Mouse (Mus musculus): ENCODE results near the gene Mrpl16.

Gene Mrpl16

DNA sequence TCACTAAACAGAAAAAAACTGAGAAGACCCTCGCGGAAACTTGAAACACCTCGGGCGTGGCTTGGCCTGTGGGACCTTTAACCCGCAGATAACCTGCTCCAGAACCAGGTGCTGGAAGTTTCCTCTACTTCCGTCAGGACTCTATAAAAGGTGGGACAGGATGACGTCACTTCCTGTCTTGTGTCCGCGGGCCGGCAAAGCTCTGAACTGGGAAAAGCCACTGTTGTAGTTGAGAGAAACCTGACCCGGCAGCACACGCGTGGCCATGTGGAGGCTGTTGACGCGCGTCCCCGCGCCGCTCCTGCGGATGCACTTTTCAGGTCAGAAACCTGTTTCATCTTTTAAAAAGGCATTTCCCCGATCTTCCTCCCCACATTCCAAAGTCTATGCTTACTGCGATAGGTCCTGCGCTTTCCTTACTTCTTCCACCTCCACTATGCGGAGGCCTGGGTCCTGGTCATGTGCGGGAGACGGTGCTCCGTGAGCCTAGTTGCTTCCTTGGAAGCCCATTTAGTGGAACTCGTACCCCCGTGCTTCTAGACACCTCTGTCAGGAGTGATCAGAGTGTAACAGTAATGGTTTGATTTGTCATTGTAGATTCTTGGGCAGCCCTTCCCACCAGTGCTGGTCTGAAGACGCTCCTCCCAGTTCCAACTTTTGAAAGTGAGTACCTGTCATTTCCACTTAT, at the start of gene Mrpl16:
Mrpl16 (plus strand) TSS at position 187 of the 688 bp plus-strand sequence.
- in situ Hi-C loops (cut with MboI, MseI) = loop anchor here (5.0 to 10.0 kb wide), 6 partner anchors 37 to 418 kb away; partner anchors contain the start of gene Patl1 (in 1 of the 2)

DNA sequence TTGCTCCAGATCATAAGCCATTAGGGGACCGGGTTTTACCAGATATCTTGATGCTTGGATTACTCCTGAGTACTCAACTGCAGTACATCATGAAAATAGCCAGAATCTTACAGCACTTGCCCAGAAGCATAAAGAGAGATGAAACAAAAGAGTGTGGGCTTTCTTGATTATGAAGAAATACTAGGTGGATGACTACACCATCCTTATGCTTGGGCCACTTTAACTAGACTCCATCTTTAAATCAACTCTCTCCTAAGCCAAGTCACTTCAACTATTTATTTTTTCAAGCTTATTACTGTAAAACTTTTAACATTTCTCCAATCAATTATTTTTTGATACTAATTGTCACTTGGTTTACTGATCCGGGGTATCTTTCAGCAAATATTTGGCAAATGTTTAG, 46.3 kb upstream of the Mrpl16 start:
- in situ Hi-C loops (cut with MboI, MseI) = no loop called here

DNA sequence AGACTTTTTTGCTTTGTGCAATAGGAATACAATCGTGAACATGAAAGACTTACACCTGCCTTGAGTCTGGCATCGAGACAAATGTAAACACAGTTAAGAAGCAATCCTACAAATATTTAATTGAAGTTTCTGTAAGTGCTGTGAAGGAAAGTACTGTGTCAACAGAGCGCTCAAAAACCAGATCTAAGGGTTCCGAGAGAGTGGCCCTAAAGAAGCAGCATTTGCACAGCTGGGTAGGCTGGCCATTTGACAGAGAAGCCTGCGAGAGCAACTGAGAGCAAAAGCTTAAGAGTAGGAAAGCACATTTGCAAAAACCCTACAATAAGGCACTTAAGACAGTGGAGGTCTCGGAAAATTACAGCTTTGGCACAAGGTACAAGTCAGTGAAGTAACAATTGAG, 45.9 kb upstream of the Mrpl16 start:
- in situ Hi-C loops (cut with MboI, MseI) = no loop called here

DNA sequence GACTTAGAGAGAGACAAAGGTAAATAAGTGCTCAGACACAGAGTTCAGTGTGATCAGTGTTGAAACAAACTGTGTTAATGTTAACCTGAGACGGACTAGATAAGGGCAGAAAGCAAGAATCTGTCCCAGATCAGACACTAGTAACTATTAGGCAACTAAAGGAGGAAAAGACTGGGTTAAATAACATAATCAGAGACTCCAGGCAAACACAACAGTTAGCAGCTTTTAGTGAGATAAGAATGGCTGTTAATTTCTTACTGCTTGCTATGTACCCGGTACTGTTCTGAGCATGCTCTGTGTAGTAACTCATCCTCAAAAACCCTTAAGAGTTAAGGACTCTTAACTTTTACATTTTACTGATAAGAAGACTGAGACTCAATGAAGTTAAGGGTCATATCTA, 44.3 kb upstream of the Mrpl16 start:
- in situ Hi-C loops (cut with MboI, MseI) = no loop called here

DNA sequence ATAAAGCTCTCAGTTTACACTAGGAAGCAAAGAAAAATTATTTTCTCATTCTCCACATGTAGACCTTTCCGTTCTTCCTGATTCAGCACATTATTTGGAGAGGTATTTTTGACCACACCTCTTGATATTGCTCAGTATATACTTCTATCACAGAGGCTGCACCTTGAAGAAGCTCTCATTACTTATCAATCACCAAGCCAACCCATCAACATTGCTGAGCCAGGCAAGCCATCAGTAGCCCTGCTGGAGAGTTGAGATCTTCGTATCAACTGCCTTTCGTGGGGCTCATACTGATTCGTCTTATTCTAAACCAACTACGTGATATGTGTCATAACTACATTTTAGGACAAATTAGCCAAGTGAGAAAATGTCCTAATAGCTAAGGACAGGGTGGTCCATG, 42.9 kb upstream of the Mrpl16 start:
- in situ Hi-C loops (cut with MboI, MseI) = no loop called here

DNA sequence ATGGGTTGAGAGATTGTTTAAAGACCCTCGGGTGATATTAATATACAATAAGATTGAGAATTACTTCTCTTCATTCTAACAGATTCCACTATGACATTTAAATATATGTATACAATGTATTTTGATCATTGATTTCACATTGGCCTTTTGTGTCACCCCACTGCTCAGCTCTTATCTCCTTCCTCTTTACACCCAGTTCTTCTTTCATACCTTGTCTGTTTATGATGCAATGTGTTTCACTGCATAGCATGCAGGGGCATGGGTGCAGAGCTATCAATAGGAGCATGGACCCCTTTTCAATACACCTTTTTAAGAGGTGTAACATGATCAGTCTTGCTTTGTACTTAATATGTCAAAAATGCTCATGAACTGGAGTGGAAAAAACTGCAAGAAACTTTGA, 39.9 kb upstream of the Mrpl16 start:
- in situ Hi-C loops (cut with MboI, MseI) = no loop called here

DNA sequence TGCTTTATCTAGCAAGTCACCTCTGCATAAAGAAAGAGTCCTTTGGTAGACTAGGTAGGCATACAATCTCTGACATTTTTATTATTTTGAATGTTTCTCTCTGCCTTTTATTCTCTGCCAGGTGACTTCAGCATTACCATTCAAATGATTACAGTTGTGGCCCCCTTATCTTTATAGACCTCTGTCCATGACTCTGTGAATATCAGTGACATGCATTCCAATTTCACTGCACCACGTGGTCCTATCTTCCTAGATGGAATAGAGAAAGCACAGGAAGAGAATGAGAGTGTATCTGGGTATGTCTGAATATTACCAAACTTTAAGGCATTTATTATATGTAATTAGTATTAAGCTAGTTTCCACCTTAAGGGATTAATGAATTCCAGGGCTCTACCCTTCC, 33.7 kb upstream of the Mrpl16 start:
- in situ Hi-C loops (cut with MboI, MseI) = no loop called here

DNA sequence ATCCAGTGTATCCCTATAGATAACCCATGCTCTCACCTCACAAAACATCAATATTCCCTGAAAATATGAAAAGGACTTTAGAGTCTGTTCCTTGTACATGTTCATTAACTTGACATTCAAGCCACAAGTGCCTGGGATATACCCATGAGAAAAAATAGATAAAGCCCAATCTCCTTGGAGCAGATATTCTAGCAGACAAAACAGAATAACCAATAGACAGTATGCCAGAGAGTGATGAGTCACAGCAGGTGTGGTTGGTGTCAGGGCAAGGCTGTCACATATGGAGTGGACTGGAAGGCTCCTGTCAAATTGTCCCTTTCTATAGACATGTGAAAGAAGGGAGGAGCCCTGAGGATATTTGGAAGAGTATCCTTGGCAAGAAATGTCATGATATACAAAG, 24.5 kb upstream of the Mrpl16 start:
- in situ Hi-C loops (cut with MboI, MseI) = no loop called here

DNA sequence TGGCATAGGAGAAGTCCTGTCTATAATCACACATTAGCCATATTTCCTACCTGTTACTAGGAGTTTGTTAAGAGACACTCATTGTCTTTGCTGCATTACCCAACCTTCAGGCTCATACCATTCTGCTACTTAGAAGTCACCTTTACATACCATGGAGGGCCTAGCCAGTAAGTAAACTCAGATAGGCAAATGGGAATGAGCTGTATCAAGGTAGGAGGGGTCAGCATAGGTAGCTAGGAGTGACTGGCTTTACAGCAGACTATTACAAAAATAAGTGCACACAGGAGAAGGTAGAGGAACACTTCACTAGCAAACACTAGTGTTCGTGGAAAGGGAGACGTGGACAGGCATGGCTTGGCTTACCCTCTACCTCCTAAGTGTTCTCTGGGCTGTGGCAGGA, 22.9 kb upstream of the Mrpl16 start, which contains the start of gene Gif:
Gif (plus strand) TSS at position 257 of the 400 bp plus-strand sequence.
- in situ Hi-C loops (cut with MboI, MseI) = no loop called here

DNA sequence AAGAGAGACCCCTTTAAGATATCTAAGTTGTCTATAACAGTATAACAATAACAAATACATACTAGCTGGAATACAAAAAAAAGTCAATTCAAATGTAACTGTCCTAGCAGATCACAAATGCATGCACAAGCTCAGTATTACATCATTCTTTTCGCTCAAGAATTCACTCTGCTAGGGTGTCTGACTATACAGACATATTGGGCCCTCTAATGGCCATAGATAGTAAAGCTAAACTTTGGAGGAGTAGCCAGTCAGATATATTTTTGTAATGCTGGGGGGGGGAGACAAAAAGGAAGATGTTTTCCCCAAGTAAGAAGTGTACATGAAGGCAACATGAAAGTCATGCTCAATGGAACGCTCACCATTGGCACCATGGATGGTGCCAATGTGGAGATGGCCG, 5.1 kb upstream of the Mrpl16 start:
- in situ Hi-C loops (cut with MboI, MseI) = loop anchor here (5.0 kb wide), 3 partner anchors 158 to 418 kb away; no protein-coding TSS in a partner anchor

DNA sequence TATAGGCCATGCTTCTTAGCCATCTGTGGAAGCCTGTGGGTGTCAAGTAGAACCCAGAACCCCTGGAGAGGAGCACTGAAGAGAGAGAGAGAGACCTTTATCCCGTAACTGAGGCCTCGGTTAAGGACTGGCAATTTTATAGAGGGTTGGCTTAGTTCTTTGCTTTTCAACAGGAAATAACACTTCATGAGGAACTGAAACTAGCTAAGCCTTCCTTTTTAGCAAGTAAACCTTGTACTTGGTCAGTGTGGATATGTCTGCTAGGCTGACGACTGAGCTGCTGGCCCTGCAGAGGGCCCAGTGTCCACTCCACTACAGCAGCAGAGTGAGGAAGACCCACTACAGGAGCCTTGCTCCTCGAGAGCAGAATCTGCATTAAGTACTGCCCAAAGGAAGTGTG, 3.8 kb upstream of the Mrpl16 start:
- in situ Hi-C loops (cut with MboI, MseI) = loop anchor here (5.0 kb wide), 3 partner anchors 159 to 419 kb away; no protein-coding TSS in a partner anchor

DNA sequence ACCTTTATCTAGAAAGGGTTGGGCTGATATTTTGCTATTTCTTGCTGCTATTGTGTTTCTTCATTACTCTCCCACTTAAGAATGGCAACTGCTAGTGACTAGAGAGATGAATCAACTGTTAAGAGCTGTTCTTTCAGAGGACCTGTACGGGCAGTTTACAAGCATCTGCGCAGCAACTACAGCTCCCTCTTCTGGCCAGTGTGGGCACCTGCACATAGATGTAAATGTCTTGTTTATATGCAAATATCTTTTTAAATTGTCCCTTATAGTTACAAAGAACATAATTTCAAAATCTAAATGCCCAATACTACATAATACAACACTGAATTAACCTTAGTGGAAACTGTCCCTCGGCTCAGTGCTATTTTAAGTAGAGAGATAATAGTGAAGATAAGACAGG, 2.0 kb upstream of the Mrpl16 start:
- in situ Hi-C loops (cut with MboI, MseI) = loop anchor here (5.0 kb wide), 3 partner anchors 161 to 421 kb away; no protein-coding TSS in a partner anchor

DNA sequence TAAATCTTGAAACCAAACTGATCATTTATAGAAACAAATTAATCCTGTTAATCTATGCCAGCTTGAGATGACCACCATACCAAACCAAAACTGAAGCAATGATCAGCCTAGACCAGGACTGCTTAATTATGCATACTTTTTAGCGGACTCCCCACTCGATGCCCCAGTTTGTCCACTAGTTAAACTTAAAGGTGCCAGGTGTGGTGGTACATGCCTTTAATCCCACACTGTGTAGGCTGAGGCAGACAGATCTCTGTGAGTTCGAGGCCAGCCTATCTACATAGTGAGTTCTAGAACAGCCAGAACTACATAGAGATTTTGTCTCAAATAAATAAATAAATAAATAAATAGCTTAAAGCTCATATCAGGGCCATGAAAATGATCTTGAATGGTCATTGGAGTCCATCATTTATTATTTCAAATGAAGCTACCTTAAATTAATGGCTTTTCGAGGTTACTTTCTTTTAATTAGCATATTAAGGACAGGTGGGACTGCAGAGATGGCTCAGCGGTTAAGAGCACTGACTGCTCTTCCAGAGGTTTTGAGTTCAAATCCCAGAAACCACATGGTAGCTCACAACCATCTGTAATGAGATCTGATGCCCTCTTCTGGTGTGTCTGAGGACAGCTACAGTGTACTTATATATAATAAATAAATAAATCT, 802 bp upstream of the Mrpl16 start:
- in situ Hi-C loops (cut with MboI, MseI) = loop anchor here (5.0 kb wide), 3 partner anchors 162 to 422 kb away; no protein-coding TSS in a partner anchor

DNA sequence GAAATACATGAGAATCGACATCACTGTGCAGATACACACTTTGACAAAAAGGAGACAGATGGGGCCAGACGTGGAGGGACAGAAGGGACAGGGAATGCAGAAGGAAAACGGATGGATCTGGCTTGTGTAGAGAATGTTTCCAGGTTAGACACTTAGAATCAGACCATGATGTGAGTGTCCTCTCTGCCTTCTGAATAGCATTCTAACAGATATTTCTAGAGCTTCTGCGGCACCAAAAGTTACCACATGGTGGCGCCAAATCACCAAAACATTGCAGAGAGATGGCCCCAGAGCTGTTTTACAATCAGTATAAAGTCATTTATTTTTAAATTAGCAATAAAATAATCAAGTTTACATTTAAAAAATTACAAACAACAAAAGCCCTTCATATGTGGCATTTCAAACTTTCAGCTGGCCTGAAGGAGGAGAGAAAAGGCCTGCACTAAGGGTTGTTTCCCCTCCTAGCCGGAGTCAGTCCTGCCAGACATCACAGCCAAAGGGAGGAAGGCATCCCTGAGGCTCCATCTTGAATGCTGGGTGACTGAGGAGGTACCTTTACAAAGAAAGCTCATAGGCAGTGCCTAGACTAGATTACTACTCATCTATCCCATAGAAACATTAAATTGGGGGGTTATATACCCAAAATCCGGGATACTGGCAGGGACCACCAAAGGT, 7.1 kb downstream of the Mrpl16 start:
- in situ Hi-C loops (cut with MboI, MseI) = loop anchor here (10.0 kb wide), 2 partner anchors 137 to 147 kb away; partner anchors contain the start of gene Patl1 (in 1 of the 2)

DNA sequence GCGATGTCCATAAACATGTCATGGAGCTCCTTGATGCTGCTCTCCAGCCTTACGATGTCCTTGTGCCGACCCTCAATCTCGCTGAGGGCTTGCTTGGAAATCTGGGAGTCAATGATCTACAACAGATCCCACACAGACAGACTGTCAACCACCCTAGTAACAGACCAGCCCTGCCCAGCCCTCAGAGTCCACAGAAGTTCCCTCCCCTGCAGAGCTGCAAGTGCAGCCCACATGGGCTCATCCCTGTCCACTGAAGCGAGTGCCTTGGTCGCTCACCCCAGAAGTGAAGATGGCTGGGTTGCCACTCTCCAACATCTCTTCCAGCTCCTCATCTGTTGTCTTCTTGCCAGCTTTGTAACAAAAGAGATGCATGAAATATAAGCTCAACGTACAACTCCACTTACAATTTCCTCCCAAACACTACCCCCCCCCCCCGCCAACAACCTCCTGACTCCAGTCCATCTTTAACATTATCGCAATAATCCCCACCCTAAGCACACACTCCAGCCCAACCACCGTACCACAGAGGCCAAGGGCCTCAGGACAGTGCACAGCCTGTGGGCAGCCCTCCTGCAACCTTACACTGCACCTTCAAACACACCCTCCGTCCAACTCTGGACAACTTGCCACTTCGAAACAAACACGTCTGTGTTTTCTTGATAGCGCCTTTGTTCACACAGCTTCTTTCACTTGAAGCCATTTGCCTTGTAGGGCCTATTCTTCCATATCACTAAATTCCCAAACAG, 15.4 kb downstream of the Mrpl16 start:
- in situ Hi-C loops (cut with MboI, MseI) = loop anchor here in 1 of 2 experiments (5.0 kb wide), 1 partner anchor 47 kb away; no protein-coding TSS in a partner anchor

DNA sequence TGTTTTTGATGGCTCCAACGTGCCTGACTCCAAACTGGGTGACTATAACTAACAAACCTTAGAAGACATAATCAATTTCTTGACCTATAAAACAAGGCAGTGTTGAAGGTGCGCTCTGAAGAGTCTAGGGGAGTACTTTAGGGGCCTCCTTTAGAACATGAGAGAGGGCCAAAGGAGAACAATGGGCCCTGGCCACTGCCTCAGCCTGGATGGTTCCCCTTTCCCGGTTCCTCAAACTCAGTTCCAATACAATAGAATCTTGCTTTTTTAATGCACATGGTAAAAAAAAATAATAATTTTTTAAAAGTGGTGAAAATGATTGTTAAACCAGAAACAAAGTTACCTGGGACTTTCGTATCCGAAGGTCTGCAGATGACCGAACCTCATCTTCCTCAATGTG, 17.6 kb downstream of the Mrpl16 start:
- in situ Hi-C loops (cut with MboI, MseI) = loop anchor here in 1 of 2 experiments (5.0 kb wide), 1 partner anchor 44 kb away; no protein-coding TSS in a partner anchor

DNA sequence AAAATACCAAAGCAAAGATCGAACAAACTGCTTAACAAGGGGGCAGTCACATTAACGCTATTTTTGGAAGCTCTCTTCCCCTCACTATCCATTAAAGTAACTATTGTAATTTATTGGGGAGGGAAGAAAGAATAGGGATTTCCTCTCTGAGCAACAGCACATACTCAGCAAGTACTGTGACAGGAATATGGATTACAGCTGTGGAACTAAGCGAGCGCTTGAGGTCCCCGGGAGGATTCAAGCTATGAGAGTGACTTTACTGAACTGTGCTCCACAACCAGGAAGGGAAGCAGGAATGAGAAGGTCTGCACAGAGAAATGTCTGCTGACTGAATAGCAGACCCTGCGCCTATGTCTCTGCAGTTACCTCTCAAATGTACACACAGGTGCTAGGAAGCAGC, 18.7 kb downstream of the Mrpl16 start:
- in situ Hi-C loops (cut with MboI, MseI) = loop anchor here in 1 of 2 experiments (5.0 kb wide), 1 partner anchor 43 kb away; no protein-coding TSS in a partner anchor

DNA sequence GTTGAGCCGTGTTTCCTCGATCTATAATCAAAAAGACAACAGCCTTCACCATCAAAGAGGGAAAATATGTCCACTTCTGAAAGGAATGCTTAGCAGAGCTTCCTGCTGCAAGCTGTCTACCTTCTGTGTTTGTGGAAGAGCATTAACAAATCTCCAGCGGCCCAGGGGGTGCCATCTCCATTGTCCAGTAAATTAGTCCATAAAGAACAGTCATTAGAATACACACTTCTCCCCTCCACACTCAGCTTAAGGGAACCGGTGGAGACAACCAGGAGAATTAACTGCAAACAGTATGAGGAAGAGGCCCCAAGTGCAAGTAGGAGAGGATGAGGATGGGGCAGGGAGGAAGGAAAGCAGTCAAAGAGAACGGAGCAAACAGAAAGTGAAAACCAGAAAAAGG, 21.6 kb downstream of the Mrpl16 start:
- in situ Hi-C loops (cut with MboI, MseI) = no loop called here

DNA sequence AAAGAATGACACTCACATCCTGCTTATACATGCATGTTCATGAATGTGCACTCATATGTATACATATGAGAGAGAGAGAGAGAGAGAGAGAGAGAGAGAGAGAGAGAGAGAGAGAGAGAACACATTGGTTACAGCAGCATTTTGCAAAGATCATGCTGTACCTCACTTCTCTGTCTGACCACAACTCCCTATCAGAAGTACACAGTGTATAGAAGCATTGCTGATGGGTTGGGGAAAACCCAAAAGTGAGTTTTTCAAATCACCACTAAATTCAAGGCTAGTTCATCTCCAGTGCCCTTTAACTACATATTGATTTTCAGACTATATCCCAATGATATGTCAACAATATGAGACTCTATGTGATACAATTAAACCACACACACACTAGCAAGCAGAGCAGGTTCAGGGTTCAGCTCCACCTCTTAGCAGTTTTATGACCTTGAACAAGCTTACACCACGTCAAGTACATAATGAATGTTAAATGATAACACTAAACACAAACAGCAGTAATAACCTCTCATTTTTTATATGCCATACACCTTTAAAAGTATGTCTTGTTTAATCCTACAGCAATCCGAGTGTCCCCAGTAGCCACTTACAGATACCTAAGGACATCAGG, 23.7 kb downstream of the Mrpl16 start:
- in situ Hi-C loops (cut with MboI, MseI) = no loop called here

DNA sequence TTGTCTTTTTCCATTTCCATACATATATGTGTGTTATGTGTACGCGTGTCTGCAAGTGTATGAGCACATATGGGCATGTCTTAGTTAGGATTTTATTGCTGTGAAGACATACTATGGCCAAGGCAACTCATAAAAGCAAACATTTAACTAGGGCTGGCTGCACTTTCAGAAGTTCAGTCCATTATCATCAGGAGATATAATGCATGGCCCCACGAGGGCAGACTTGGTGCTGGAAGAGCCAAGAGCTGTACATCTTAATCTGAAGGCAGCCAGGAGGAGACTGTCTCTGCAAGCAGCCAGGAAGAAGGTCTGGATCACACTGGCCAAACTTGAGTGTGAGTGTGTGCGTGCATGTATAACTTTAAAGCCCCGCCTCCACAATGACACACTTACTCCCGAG, 24.3 kb downstream of the Mrpl16 start:
- in situ Hi-C loops (cut with MboI, MseI) = no loop called here

All from T-helper 17 cell (primary cell).